Mouse (Mus musculus) kidney, embryonic 16.5 days (tissue): ENCODE data around the gene Cend1. TPM values are rescaled to one million over a fixed set of nuclear protein-coding genes. Genes with fewer than 3 reads are reported as not detected.

Experiments
- ATAC-seq: fragments of 200-750 bp; cut with Nextera tagmentation; 2 replicates; pipeline ENCODE4 v1.8.0; 2017; ENCODE audit warnings: moderate TSS enrichment; ENCODE audit not compliant: low FRiP score, low TSS enrichment
- H3K27ac ChIP-seq: fragments of 300-500 bp; sonication (generic); 2 replicates; pipeline ENCODE4 v1.5.1; 2014; ENCODE audit warnings: low read length
- H3K27me3 ChIP-seq: fragments of 300-500 bp; sonication (generic); 2 replicates; pipeline ENCODE4 v1.6.1; 2014; ENCODE audit warnings: low read length, control low read depth, mixed read lengths; ENCODE audit not compliant: insufficient read depth
- H3K36me3 ChIP-seq: fragments of 300-500 bp; sonication (generic); 2 replicates; pipeline ENCODE4 v1.6.1; 2014; ENCODE audit warnings: low read length, control low read depth, mixed read lengths; ENCODE audit not compliant: insufficient read depth
- H3K4me1 ChIP-seq: fragments of 300-500 bp; sonication (generic); 2 replicates; pipeline ENCODE4 v1.6.1; 2014; ENCODE audit warnings: low read length, control low read depth, mixed read lengths; ENCODE audit not compliant: insufficient read depth
- H3K4me2 ChIP-seq: fragments of 300-500 bp; sonication (generic); replicated peaks from 2 replicates; pipeline ENCODE4 v1.6.1; 2014; ENCODE audit warnings: low read depth, low read length
- H3K4me3 ChIP-seq: fragments of 300-500 bp; sonication (generic); 2 replicates; pipeline ENCODE4 v1.5.1; 2014; ENCODE audit warnings: mild to moderate bottlenecking, low read length
- H3K9ac ChIP-seq: fragments of 300-500 bp; sonication (generic); replicated peaks from 2 replicates; pipeline ENCODE4 v1.6.1; 2014; ENCODE audit warnings: low read length
- H3K9me3 ChIP-seq: fragments of 300-500 bp; sonication (generic); 2 replicates; pipeline ENCODE4 v1.6.1; 2016; ENCODE audit warnings: low read length, control low read depth
- WGBS: fragments of 180-500 bp; shearing (Covaris S2); extraction: QIAGEN DNeasy Blood & Tissue Kit; methylation state at CpG from one replicate; pipeline ENCODE4 v1.1.7; 2014; 5-methylcytosine and 5-hydroxymethylcytosine counted together
- polyA plus RNA-seq: library from polyadenylated mRNA; unstranded; fragments of >200 nt; fragmentation: Nextera tagmentation; extraction: Ambion mirVana; gene quantifications from 2 replicates; pipeline ENCODE4 v1.2.1, GENCODE M21; 2015

Gene Cend1
- 3.0 TPM in 2 replicates for polyA plus RNA-seq

GRCm38 (mm10) chr7:141429310-141429709, at the start of gene Cend1:
Gene Cend1, minus strand, starts transcription at chr7:141429491.
- H3K4me1 ChIP-seq: peaks cover 20% of the 10 kb centered on the region
- no peak within 1 kb of the TSS; the same call in 1 of the 2 replicates for H3K27ac ChIP-seq
- H3K9me3 ChIP-seq: no peaks in the 10 kb centered on the region
- 4% methylated on average over 19 of the region's 19 CpGs for WGBS
- ATAC-seq: peak; percentile 72
- no peaks in the 10 kb centered on the region for H3K27me3 ChIP-seq
- H3K36me3 ChIP-seq: peaks cover 34% of the 10 kb centered on the region
- H3K4me2 ChIP-seq: peak within 1 kb of the TSS; percentile 37
- 0 out of 2 replicates have a peak within 1 kb of the TSS, but pooled peaks have one; percentile 22 for H3K9ac ChIP-seq
- H3K4me3 ChIP-seq: peak within 1 kb of the TSS; percentile 2; the same call in 1 of the 2 replicates

- Histone ChIP-seq H3K4me3 (no peak overlapping the region), H3K4me1 (peaks cover 60% of the 10 kb centered on the region), H3K9ac (peak overlapping the region; percentile 40; the same call in 1 of the 2 replicates), H3K36me3 (no peaks in the 10 kb centered on the region), H3K27me3 (no peaks in the 10 kb centered on the region), H3K9me3 (no peaks in the 10 kb centered on the region), H3K27ac (peak overlapping the region; percentile 98), H3K4me2 (peak overlapping the region; percentile 91)
- ATAC-seq: no peak
- WGBS: 70% methylated on average over 5 of the region's 5 CpGs
Measured at GRCm38 (mm10) chr7:141478270-141478748, 49.0 kb upstream of the Cend1 start.

GRCm38 (mm10) chr7:141477578-141478269, 48.4 kb upstream of the Cend1 start:
- Histone ChIP-seq H3K4me1 (peaks cover 61% of the 10 kb centered on the region), H3K36me3 (peaks cover 2% of the 10 kb centered on the region; the same call in 1 of the 2 replicates), H3K27me3 (no peaks in the 10 kb centered on the region), H3K27ac (peak overlapping the region; percentile 98), H3K4me3 (peak overlapping the region; percentile 81; the same call in 1 of the 2 replicates), H3K4me2 (peak overlapping the region; percentile 91), H3K9ac (peak overlapping the region; percentile 53; the same call in 1 of the 2 replicates), H3K9me3 (no peaks in the 10 kb centered on the region)
- ATAC-seq: no peak
- WGBS: 39% methylated on average over 4 of the region's 4 CpGs

- 16% methylated on average over 7 of the region's 7 CpGs for WGBS
- H3K9me3 ChIP-seq: no peaks in the 10 kb centered on the region
- no peaks in the 10 kb centered on the region for H3K27me3 ChIP-seq
- ATAC-seq: no peak
- H3K4me2 ChIP-seq: peak overlapping the region; percentile 91
- peaks cover 5% of the 10 kb centered on the region; the same call in 1 of the 2 replicates for H3K36me3 ChIP-seq
- peaks cover 55% of the 10 kb centered on the region for H3K4me1 ChIP-seq
- H3K4me3 ChIP-seq: peak overlapping the region; percentile 81
- H3K9ac ChIP-seq: peak overlapping the region; percentile 53
- peak overlapping the region; percentile 98 for H3K27ac ChIP-seq
Measured at GRCm38 (mm10) chr7:141476981-141477370, 47.7 kb upstream of the Cend1 start.

GRCm38 (mm10) chr7:141476226-141476980, 47.1 kb upstream of the Cend1 start:
- ATAC-seq: peak; percentile 80
- Histone ChIP-seq H3K27ac (peak overlapping the region; percentile 98), H3K4me3 (peak overlapping the region; percentile 81), H3K27me3 (no peaks in the 10 kb centered on the region), H3K36me3 (peaks cover 7% of the 10 kb centered on the region; the same call in 1 of the 2 replicates), H3K9me3 (no peaks in the 10 kb centered on the region), H3K4me2 (peak overlapping the region; percentile 91), H3K9ac (peak overlapping the region; percentile 90), H3K4me1 (peaks cover 51% of the 10 kb centered on the region)
- WGBS: under 1% methylated on average over 16 of the region's 17 CpGs

- 1% methylated on average over 12 of the region's 12 CpGs for WGBS
- no peaks in the 10 kb centered on the region for H3K27me3 ChIP-seq
- H3K9ac ChIP-seq: peak overlapping the region; percentile 90
- H3K27ac ChIP-seq: peak overlapping the region; percentile 98
- H3K4me1 ChIP-seq: peaks cover 45% of the 10 kb centered on the region
- peaks cover 13% of the 10 kb centered on the region for H3K36me3 ChIP-seq
- no peak for ATAC-seq
- peak overlapping the region; percentile 91 for H3K4me2 ChIP-seq
- H3K4me3 ChIP-seq: peak overlapping the region; percentile 81
- no peaks in the 10 kb centered on the region for H3K9me3 ChIP-seq
Measured at GRCm38 (mm10) chr7:141475805-141476158, 46.5 kb upstream of the Cend1 start.

GRCm38 (mm10) chr7:141475011-141475804, 45.9 kb upstream of the Cend1 start, which contains the start of the genes Polr2l and Tspan4:
Gene Polr2l, minus strand, starts transcription at chr7:141475132.
Gene Tspan4, plus strand, starts transcription at chr7:141475240.
- peak; percentile 24 for ATAC-seq
- peak within 1 kb of the TSS; percentile 90 for H3K9ac ChIP-seq
- WGBS: under 1% methylated on average over 84 of the region's 87 CpGs
- no peaks in the 10 kb centered on the region for H3K9me3 ChIP-seq
- H3K27me3 ChIP-seq: no peaks in the 10 kb centered on the region
- peaks cover 40% of the 10 kb centered on the region for H3K4me1 ChIP-seq
- H3K4me3 ChIP-seq: peak within 1 kb of the TSS; percentile 81
- peak within 1 kb of the TSS; percentile 91 for H3K4me2 ChIP-seq
- peak within 1 kb of the TSS; percentile 98 for H3K27ac ChIP-seq
- peaks cover 19% of the 10 kb centered on the region for H3K36me3 ChIP-seq

- WGBS: 7% methylated on average over 5 of the region's 5 CpGs
- no peaks in the 10 kb centered on the region for H3K27me3 ChIP-seq
- H3K9me3 ChIP-seq: no peaks in the 10 kb centered on the region
- no peak overlapping the region for H3K27ac ChIP-seq
- peak overlapping the region; percentile 81 for H3K4me3 ChIP-seq
- peaks cover 48% of the 10 kb centered on the region for H3K4me1 ChIP-seq
- H3K4me2 ChIP-seq: peak overlapping the region; percentile 91
- ATAC-seq: no peak
- peaks cover 26% of the 10 kb centered on the region for H3K36me3 ChIP-seq
- H3K9ac ChIP-seq: peak overlapping the region; percentile 90
Measured at GRCm38 (mm10) chr7:141474160-141474559, 44.9 kb upstream of the Cend1 start.

GRCm38 (mm10) chr7:141472763-141473162, 43.5 kb upstream of the Cend1 start:
- H3K4me1 ChIP-seq: peaks cover 53% of the 10 kb centered on the region
- no peak overlapping the region for H3K4me2 ChIP-seq
- no peak overlapping the region for H3K27ac ChIP-seq
- H3K9me3 ChIP-seq: no peaks in the 10 kb centered on the region
- H3K36me3 ChIP-seq: peaks cover 26% of the 10 kb centered on the region
- no peak overlapping the region for H3K4me3 ChIP-seq
- ATAC-seq: no peak
- H3K9ac ChIP-seq: no peak overlapping the region
- 75% methylated on average over 6 of the region's 6 CpGs for WGBS
- no peaks in the 10 kb centered on the region for H3K27me3 ChIP-seq
